Mouse (Mus musculus) hematopoietic stem cell, adult 5-6 weeks (primary cell): ENCODE measurements around the gene Plcd1. TPM values are rescaled to one million over a fixed set of nuclear protein-coding genes. Genes with fewer than 3 reads are reported as not detected.

Experiments used
- ATAC-seq, 2 experiments: fragments of 125-278 bp in 1 of 2; replicated peaks in 1 of 2; 2 replicates each; pipeline ENCODE4 v1.8.0; 2016 to 2017; ENCODE audit warnings: inconsistent platforms in 2 of 2, mild to moderate bottlenecking in 2 of 2, moderate number of reproducible peaks in 2 of 2, low read depth in 1 of 2, moderate TSS enrichment in 1 of 2; ENCODE audit not compliant: low FRiP score in 2 of 2, poor library complexity in 2 of 2, severe bottlenecking in 2 of 2, insufficient read depth in 1 of 2, low TSS enrichment in 1 of 2
- total RNA-seq: library from RNA; stranded (forward); fragments of 172-1452, 232-1000 nt; gene quantifications from 2 replicates; pipeline ENCODE4 v1.2.3, GENCODE M21; 2017

Plcd1 gene
- total RNA-seq, 1 experiment from 2014 or later: 0.50 TPM

GRCm38 (mm10) chr9:119094462-119095109 is 1.3 kb upstream of the Plcd1 start:
- ATAC-seq: no peak

GRCm38 (mm10) chr9:119092473-119093418 is 556 bp downstream of the Plcd1 start:
- no peak for ATAC-seq

GRCm38 (mm10) chr9:119091581-119092310 is 1.6 kb downstream of the Plcd1 start:
- ATAC-seq: no peak

GRCm38 (mm10) chr9:119090462-119090861 is 2.8 kb downstream of the Plcd1 start:
- ATAC-seq: no peak

- no peak for ATAC-seq
Observed at GRCm38 (mm10) chr9:119089437-119089836, 3.9 kb downstream of the Plcd1 start.

GRCm38 (mm10) chr9:119088148-119088801 is 5.0 kb downstream of the Plcd1 start:
- peak; percentile 89 to 91 for ATAC-seq

GRCm38 (mm10) chr9:119087309-119087708 is 6.0 kb downstream of the Plcd1 start:
- ATAC-seq: no peak

GRCm38 (mm10) chr9:119086451-119086850 is 6.9 kb downstream of the Plcd1 start:
- ATAC-seq: no peak

GRCm38 (mm10) chr9:119083966-119084365 is 9.3 kb downstream of the Plcd1 start:
- no peak for ATAC-seq

GRCm38 (mm10) chr9:119082656-119083430 is 10.5 kb downstream of the Plcd1 start:
- ATAC-seq: no peak

GRCm38 (mm10) chr9:119082039-119082438 is 11.3 kb downstream of the Plcd1 start:
- ATAC-seq: no peak

- no peak for ATAC-seq
Observed at GRCm38 (mm10) chr9:119080040-119080675, 13.1 kb downstream of the Plcd1 start.

GRCm38 (mm10) chr9:119075685-119076084 is 17.6 kb downstream of the Plcd1 start:
- no peak for ATAC-seq

GRCm38 (mm10) chr9:119073184-119073895 is 20.0 kb downstream of the Plcd1 start:
- no peak for ATAC-seq

GRCm38 (mm10) chr9:119071786-119072185 is 21.5 kb downstream of the Plcd1 start:
- ATAC-seq: no peak
